Mouse (Mus musculus): ENCODE results near the gene Sall4. TPM values are rescaled to one million over a fixed set of nuclear protein-coding genes. Genes with fewer than 3 reads are reported as not detected.

Gene Sall4
- polyA plus RNA-seq, 1 experiment from 2014 or later = not detected

DNA sequence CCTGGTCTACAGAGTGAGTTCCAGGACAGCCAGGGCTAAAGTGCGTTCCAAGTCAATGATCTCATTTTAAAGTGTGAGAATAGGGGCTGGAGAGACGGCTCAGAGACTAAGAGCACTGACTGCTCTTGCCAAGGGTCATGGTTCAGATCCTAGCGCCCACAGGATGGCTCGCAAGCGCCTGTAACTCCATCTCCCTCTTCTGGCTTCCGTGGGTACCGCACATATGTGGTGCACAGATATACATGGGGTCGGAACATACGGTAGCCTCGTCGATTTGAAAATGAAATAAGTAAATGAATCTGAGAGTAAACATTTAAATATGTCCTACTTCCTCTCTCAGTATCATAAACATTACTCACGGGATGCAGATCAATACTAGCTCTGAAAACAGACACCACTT lies 38.0 kb downstream of the Sall4 start:
- Histone ChIP-seq H3K27ac (ENCODE audit: low read length) (no peak overlapping the region), H3K36me3 (ENCODE audit: insufficient read depth, low read length) (no peaks in the 10 kb centered on the region), H3K27me3 (replicated peaks; ENCODE audit: insufficient read depth, low read length) (no peaks in the 10 kb centered on the region), H3K4me1 (ENCODE audit: insufficient read depth, low read depth, low read length) (no peaks in the 10 kb centered on the region), H3K4me3 (ENCODE audit: low read depth, low read length) (no peak overlapping the region), H3K9me3 (ENCODE audit: low read length) (no peaks in the 10 kb centered on the region), H3K9ac (replicated peaks; ENCODE audit: low read depth) (no peak overlapping the region), H3K4me2 (replicated peaks; ENCODE audit: low read depth, low read length) (no peak overlapping the region)
- TF ChIP-seq CTCF (IDR thresholded peaks at IDR 0.05) (no peak), EP300 (IDR thresholded peaks at IDR 0.05) (no peak)
- no peak for ATAC-seq
- no peak for DNase-seq (ENCODE audit: low spot score)
- 85% methylated on average over 12 of the region's 12 CpGs for WGBS

DNA sequence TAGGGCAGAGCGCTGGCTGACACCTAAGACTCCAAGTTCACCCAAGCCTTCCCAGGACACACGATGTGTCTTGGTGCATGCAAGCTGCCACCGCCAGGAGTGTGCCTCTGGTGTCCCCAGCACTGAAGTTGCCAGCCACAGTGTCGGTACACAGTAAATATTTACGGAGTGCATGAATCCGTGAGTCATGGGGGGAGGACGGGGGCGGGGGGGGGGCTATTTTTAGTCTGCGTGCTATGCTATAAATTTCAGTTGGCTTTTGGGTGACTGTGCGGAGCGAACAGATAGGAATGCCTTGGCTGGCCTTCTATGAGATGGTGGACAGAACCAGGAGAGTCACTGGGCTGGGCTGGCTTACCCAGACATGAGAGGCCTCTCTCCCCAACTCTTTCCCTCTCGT lies 39.7 kb downstream of the Sall4 start:
- ATAC-seq = peak; percentile 45; the same call in 1 of the 2 replicates
- WGBS = 60% methylated on average over 12 of the region's 12 CpGs
- H3K27ac ChIP-seq (ENCODE audit: low read length) = no peak overlapping the region

DNA sequence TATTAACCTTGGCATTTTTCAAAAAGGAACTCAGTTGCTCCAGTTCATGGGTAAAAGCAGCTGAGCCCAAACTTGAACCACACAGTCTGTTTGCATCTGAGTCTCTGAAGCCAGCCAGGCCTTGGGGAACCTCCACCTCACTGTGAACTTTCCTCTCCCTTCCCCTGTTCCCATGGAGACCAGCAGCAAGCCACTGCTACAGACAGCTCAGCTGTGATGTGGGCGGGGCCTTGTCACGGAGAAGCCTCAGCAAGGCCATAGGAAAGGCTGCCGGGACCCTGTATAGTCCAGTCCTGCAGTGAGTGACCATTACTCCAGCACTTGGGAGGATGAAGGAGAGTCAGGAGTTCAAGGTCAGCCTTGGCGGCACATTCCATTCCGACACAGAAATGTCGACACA lies 41.7 kb downstream of the Sall4 start:
- no peak overlapping the region for H3K4me2 ChIP-seq (replicated peaks; ENCODE audit: low read depth, low read length)
- H3K27me3 ChIP-seq (replicated peaks; ENCODE audit: insufficient read depth, low read length) = no peaks in the 10 kb centered on the region
- no peak overlapping the region for H3K4me3 ChIP-seq (ENCODE audit: low read depth, low read length)
- H3K4me1 ChIP-seq (ENCODE audit: insufficient read depth, low read depth, low read length) = no peaks in the 10 kb centered on the region
- no peaks in the 10 kb centered on the region for H3K36me3 ChIP-seq (ENCODE audit: insufficient read depth, low read length)
- TF ChIP-seq CTCF (IDR thresholded peaks at IDR 0.05) (no peak), EP300 (IDR thresholded peaks at IDR 0.05) (no peak)
- WGBS = 30% methylated on average over 6 of the region's 6 CpGs
- peak; percentile 44 for DNase-seq (ENCODE audit: low spot score)
- H3K27ac ChIP-seq (ENCODE audit: low read length) = no peak overlapping the region
- H3K9ac ChIP-seq (replicated peaks; ENCODE audit: low read depth) = no peak overlapping the region
- ATAC-seq = peak; percentile 66
- H3K9me3 ChIP-seq (ENCODE audit: low read length) = no peaks in the 10 kb centered on the region

More for the DNA sequence above, 39.7 kb downstream of the Sall4 start:
- no peak overlapping the region for H3K4me3 ChIP-seq (ENCODE audit: low read depth, low read length)
- H3K9ac ChIP-seq (replicated peaks; ENCODE audit: low read depth) = no peak overlapping the region
- no peaks in the 10 kb centered on the region for H3K9me3 ChIP-seq (ENCODE audit: low read length)
- peak; percentile 5 for DNase-seq (ENCODE audit: low spot score)
- no peak overlapping the region for H3K4me2 ChIP-seq (replicated peaks; ENCODE audit: low read depth, low read length)
- no peaks in the 10 kb centered on the region for H3K36me3 ChIP-seq (ENCODE audit: insufficient read depth, low read length)
- H3K27me3 ChIP-seq (replicated peaks; ENCODE audit: insufficient read depth, low read length) = no peaks in the 10 kb centered on the region
- no peaks in the 10 kb centered on the region for H3K4me1 ChIP-seq (ENCODE audit: insufficient read depth, low read depth, low read length)
- TF ChIP-seq EP300 (IDR thresholded peaks at IDR 0.05) = no peak
- no peak for TF ChIP-seq CTCF (IDR thresholded peaks at IDR 0.05)

DNA sequence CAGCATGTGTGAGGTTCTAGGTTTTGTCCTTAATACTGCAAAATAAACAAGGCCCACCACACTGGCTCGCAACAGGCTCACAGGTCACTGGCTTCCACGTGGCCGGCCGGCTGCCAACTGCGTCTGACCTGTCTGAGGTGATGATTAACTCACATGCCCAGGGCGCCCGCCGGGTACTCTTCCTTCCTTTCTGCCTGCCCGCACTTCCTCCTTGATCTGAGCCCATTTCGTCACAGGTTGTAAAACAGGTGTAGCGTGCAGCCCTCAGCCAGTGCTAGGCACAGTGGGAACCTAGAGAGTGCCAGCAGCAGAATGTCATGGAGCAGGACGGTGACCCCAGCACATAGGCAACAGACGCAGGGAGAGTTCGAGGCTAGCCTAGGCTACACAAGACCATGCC lies 46.4 kb downstream of the Sall4 start:
- Histone ChIP-seq H3K9ac (replicated peaks; ENCODE audit: low read depth) (no peak overlapping the region), H3K4me1 (ENCODE audit: insufficient read depth, low read depth, low read length) (no peaks in the 10 kb centered on the region), H3K4me2 (replicated peaks; ENCODE audit: low read depth, low read length) (no peak overlapping the region), H3K27me3 (replicated peaks; ENCODE audit: insufficient read depth, low read length) (no peaks in the 10 kb centered on the region), H3K27ac (ENCODE audit: low read length) (no peak overlapping the region), H3K4me3 (ENCODE audit: low read depth, low read length) (no peak overlapping the region), H3K36me3 (ENCODE audit: insufficient read depth, low read length) (no peaks in the 10 kb centered on the region), H3K9me3 (ENCODE audit: low read length) (no peaks in the 10 kb centered on the region)
- ATAC-seq (peak; percentile 69), DNase-seq (ENCODE audit: low spot score) (peak; percentile 60)
- no peak for TF ChIP-seq CTCF (IDR thresholded peaks at IDR 0.05)
- no peak for TF ChIP-seq EP300 (IDR thresholded peaks at IDR 0.05)
- 53% methylated on average over 14 of the region's 14 CpGs for WGBS

DNA sequence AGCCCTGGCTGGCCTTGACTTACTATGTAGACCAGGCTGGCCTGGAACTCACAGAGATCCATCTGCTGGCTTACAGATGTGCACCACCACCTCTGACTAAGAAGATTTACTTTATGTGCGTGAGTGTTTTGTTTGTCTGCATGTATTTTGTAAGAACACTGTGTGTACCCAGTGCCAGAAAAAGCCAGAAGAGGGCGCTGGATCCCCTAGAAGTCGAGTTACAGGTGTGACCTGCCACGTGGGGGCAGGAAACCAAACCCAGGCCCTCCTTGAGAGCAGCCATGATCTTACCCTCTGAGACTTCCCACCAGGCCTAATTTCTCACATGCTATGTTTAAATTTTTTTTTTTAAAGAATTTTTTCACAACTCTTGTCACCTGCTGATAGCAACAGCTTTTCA lies 48.0 kb downstream of the Sall4 start:
- Histone ChIP-seq H3K4me1 (ENCODE audit: insufficient read depth, low read depth, low read length) (no peaks in the 10 kb centered on the region), H3K4me2 (replicated peaks; ENCODE audit: low read depth, low read length) (no peak overlapping the region), H3K36me3 (ENCODE audit: insufficient read depth, low read length) (no peaks in the 10 kb centered on the region), H3K27ac (ENCODE audit: low read length) (no peak overlapping the region), H3K4me3 (ENCODE audit: low read depth, low read length) (no peak overlapping the region), H3K9me3 (ENCODE audit: low read length) (no peaks in the 10 kb centered on the region), H3K27me3 (replicated peaks; ENCODE audit: insufficient read depth, low read length) (no peaks in the 10 kb centered on the region), H3K9ac (replicated peaks; ENCODE audit: low read depth) (no peak overlapping the region)
- ATAC-seq (no peak), DNase-seq (ENCODE audit: low spot score) (no peak)
- TF ChIP-seq CTCF (IDR thresholded peaks at IDR 0.05) = 0 out of 2 replicates have a peak, but pooled peaks have one; percentile 17
- no peak for TF ChIP-seq EP300 (IDR thresholded peaks at IDR 0.05)
- 59% methylated on average over 4 of the region's 4 CpGs for WGBS

DNA sequence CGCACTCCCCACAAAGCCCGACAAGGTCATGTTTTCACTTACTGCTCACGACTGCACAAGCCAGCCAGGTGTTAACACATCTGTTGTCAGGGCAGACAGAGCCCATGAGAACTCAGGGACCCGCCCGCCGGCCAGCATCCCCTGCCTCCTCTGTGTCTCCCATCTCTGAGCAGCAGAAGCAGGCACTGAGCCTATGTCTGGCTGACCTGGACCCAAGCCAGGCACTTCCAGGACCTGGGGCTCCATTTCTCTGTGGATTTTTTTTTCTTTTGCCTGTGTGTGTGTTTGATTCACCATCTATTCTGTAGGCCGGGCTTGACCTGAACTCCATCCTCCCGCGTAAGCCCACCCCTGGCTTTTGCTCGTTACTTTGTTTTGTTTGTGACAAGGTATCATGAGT lies 49.0 kb downstream of the Sall4 start:
- TF ChIP-seq EP300 (IDR thresholded peaks at IDR 0.05) = no peak
- no peak for TF ChIP-seq CTCF (IDR thresholded peaks at IDR 0.05)
- ATAC-seq = no peak
- Histone ChIP-seq H3K9ac (replicated peaks; ENCODE audit: low read depth) (no peak overlapping the region), H3K9me3 (ENCODE audit: low read length) (no peaks in the 10 kb centered on the region), H3K27me3 (replicated peaks; ENCODE audit: insufficient read depth, low read length) (no peaks in the 10 kb centered on the region), H3K4me3 (ENCODE audit: low read depth, low read length) (no peak overlapping the region), H3K4me1 (ENCODE audit: insufficient read depth, low read depth, low read length) (no peaks in the 10 kb centered on the region), H3K36me3 (ENCODE audit: insufficient read depth, low read length) (no peaks in the 10 kb centered on the region), H3K27ac (ENCODE audit: low read length) (no peak overlapping the region), H3K4me2 (replicated peaks; ENCODE audit: low read depth, low read length) (no peak overlapping the region)
- no peak for DNase-seq (ENCODE audit: low spot score)
- WGBS = 70% methylated on average over 10 of the region's 10 CpGs

DNA sequence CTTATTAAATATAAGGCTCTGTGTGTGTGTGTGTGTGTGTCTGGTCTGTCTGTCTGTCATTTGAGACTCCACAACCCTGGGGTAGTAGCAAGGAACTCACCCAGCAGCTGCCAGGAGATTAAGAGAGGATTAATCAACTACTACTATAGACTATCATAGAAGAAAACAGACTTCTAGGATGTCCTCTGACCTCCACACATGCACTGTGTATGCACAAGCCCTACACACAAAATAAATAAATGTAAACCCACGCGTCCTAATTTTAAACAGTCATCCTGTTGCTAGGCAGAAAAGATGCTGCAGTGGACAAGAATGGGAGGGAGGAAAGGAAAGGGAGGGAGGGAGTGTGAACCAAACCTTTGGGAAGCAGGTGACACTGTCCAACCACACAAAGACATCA lies 49.5 kb downstream of the Sall4 start:
- Histone ChIP-seq H3K4me2 (replicated peaks; ENCODE audit: low read depth, low read length) (no peak overlapping the region), H3K27ac (ENCODE audit: low read length) (no peak overlapping the region), H3K27me3 (replicated peaks; ENCODE audit: insufficient read depth, low read length) (no peaks in the 10 kb centered on the region), H3K4me3 (ENCODE audit: low read depth, low read length) (no peak overlapping the region), H3K36me3 (ENCODE audit: insufficient read depth, low read length) (no peaks in the 10 kb centered on the region), H3K4me1 (ENCODE audit: insufficient read depth, low read depth, low read length) (no peaks in the 10 kb centered on the region), H3K9ac (replicated peaks; ENCODE audit: low read depth) (no peak overlapping the region), H3K9me3 (ENCODE audit: low read length) (no peaks in the 10 kb centered on the region)
- no peak for ATAC-seq
- no peak for DNase-seq (ENCODE audit: low spot score)
- 37% methylated on average over 2 of the region's 2 CpGs for WGBS
- TF ChIP-seq EP300 (IDR thresholded peaks at IDR 0.05) = no peak
- no peak for TF ChIP-seq CTCF (IDR thresholded peaks at IDR 0.05)
